Mouse (Mus musculus): ENCODE data around the gene Ski. TPM values are rescaled to one million over a fixed set of nuclear protein-coding genes. Genes with fewer than 3 reads are reported as not detected.

Gene Ski
- polyA plus RNA-seq, 1 experiment from 2014 or later, result 16.6 TPM

DNA sequence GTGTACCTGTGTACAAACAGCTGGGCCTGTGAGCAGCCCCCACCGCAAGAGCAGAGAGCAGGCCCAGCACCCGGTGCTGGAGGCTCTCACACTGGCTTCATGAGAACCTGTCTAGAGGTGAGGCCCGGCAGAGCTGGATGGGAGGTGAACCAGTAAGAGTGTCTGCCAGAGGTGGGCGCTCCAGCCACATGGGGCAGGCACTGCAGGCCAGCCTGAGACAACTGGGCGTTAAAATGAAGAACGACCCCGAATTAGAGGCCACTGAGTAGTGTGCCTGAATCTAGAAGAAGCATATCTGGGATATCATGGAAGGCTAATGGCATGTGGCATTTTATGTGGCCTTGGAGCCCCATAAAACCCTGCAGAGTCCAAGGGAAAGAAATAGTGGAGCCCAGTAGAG is 102.4 kb downstream of the Ski start:
- H3K27me3 ChIP-seq (replicated peaks), result no peaks in the 10 kb centered on the region
- H3K4me2 ChIP-seq, result no peak overlapping the region
- no peak overlapping the region for H3K4me3 ChIP-seq (replicated peaks)
- ATAC-seq (ENCODE audit: insufficient read depth, low FRiP score, low read depth), result no peak
- H3K27ac ChIP-seq, result peak overlapping the region; percentile 90
- no peaks in the 10 kb centered on the region for H3K36me3 ChIP-seq
- no peak overlapping the region for H3K9ac ChIP-seq
- H3K9me3 ChIP-seq, result no peaks in the 10 kb centered on the region
- WGBS, result 80% methylated on average over 7 of the region's 7 CpGs
- H3K4me1 ChIP-seq, result peaks cover 33% of the 10 kb centered on the region

DNA sequence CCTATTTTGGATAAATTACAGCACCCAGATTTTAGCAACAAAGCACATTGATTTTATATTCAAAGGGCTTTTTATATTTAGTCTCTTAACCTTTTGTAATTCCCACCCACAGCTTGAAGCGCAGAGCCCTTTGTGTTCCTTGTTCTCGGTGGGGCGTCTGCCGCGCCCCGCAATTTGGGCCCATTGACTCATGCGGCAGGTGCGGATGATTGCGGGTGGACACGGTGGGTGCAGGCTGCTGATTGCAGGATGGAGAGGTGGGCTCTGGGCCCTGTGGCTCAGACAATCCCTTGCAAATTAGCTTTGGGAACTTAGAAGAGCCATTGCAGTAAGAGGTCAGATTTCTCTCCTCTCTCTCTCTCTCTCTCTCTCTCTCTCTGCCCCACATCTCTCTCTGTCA is 104.1 kb downstream of the Ski start:
- H3K4me3 ChIP-seq (replicated peaks), result no peak overlapping the region
- no peaks in the 10 kb centered on the region for H3K36me3 ChIP-seq
- no peak overlapping the region for H3K4me2 ChIP-seq
- H3K4me1 ChIP-seq, result peaks cover 38% of the 10 kb centered on the region
- no peak for ATAC-seq (ENCODE audit: insufficient read depth, low FRiP score, low read depth)
- no peaks in the 10 kb centered on the region for H3K27me3 ChIP-seq (replicated peaks)
- H3K27ac ChIP-seq, result no peak overlapping the region
- no peaks in the 10 kb centered on the region for H3K9me3 ChIP-seq
- H3K9ac ChIP-seq, result no peak overlapping the region
- 80% methylated on average over 10 of the region's 10 CpGs for WGBS

DNA sequence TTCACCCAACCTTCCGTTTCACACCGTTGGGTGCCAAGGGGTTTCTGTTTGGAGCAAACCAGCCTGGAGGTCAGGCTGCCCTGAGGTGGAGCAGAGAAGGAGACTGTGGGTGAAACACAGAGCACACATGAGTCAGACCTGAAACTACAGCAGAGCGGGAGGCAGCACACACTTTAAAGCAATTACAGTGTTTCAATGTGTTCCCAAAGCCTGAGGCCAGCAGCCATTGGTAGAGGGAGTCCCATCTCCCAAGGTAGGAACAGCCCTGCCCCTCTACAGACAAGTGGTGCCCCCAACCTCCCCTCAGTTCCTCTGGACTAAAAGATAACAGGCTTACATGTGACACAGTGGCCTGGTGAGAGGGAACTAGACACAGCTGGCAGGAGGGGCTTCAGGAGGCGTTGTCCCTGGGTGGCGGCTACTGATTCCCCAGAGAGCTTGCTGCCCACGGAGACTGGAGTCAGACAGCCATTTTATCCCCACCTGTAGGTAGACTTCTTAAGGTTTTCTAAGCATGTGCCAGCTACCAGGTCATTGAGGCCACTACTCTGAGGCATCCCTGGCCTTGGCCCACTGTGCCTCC is 104.9 kb downstream of the Ski start:
- H3K9ac ChIP-seq, result no peak overlapping the region
- no peaks in the 10 kb centered on the region for H3K36me3 ChIP-seq
- no peak overlapping the region for H3K27ac ChIP-seq
- peaks cover 30% of the 10 kb centered on the region for H3K4me1 ChIP-seq
- no peak for ATAC-seq (ENCODE audit: insufficient read depth, low FRiP score, low read depth)
- 74% methylated on average over 6 of the region's 6 CpGs for WGBS
- H3K9me3 ChIP-seq, result no peaks in the 10 kb centered on the region
- H3K4me2 ChIP-seq, result no peak overlapping the region
- H3K27me3 ChIP-seq (replicated peaks), result no peaks in the 10 kb centered on the region
- H3K4me3 ChIP-seq (replicated peaks), result no peak overlapping the region

DNA sequence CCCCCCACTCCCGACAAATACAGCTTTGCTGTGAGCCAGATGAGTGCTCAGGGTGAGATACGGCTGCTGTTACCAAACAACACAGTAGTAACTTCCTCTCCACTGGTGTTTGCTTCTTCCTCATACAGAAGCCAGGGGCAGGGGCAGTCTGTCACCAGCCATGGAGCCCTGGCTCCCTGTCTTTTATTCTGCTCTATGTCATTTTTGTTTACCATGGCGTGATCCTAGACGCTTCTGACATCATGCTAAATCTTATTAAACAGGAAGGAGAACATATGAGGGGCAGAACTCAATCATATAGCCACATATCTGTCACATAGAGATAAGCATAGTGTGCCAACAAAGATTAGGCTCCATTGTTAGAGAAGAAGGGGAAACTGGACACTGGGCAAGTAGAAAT is 105.8 kb downstream of the Ski start:
- peak overlapping the region; percentile 68; the same call in 1 of the 2 replicates for H3K27ac ChIP-seq
- no peak for ATAC-seq (ENCODE audit: insufficient read depth, low FRiP score, low read depth)
- 62% methylated on average over 4 of the region's 4 CpGs for WGBS

DNA sequence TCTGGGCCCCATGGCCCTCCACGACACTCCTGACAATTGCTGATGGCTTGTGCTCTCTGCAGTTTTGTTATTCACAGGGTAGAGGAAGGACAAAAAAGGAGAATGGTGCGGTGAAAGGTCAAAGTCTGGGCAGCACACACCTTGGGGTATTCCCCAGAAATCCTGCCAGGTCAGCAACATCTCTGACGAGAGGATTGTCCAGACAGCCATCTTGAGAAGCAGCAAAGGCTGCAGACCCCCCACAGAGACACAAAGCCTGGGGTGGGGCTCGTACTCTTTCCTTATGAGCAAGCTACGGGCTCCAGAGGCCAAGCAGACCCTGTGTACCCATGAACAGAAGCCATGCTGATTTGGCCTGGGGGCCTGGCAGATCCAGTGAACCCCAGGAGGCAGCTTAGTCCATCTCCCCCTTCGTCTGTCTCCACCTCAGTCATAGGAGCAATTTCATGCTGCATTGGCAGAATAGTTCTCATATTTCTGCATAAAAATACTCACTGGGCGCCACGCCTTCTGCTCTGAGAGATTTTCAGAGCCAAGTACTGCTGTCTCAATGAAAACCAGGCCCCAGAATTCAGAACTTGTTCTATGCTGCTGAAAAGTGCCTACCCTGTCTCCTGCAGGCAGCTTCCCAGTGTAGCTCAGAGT is 108.5 kb downstream of the Ski start:
- no peak for ATAC-seq (ENCODE audit: insufficient read depth, low FRiP score, low read depth)
- Histone ChIP-seq H3K9me3 (no peaks in the 10 kb centered on the region), H3K4me2 (no peak overlapping the region), H3K27ac (no peak overlapping the region), H3K4me3 (replicated peaks) (no peak overlapping the region), H3K27me3 (replicated peaks) (no peaks in the 10 kb centered on the region), H3K9ac (no peak overlapping the region), H3K36me3 (no peaks in the 10 kb centered on the region), H3K4me1 (peaks cover 5% of the 10 kb centered on the region; the same call in 1 of the 2 replicates)
- 64% methylated on average over 8 of the region's 8 CpGs for WGBS

More for the DNA sequence above, 105.8 kb downstream of the Ski start:
- no peak overlapping the region for H3K4me3 ChIP-seq (replicated peaks)
- H3K9ac ChIP-seq, result no peak overlapping the region
- peaks cover 22% of the 10 kb centered on the region for H3K4me1 ChIP-seq
- no peak overlapping the region for H3K4me2 ChIP-seq
- no peaks in the 10 kb centered on the region for H3K36me3 ChIP-seq
- no peaks in the 10 kb centered on the region for H3K9me3 ChIP-seq
- no peaks in the 10 kb centered on the region for H3K27me3 ChIP-seq (replicated peaks)

DNA sequence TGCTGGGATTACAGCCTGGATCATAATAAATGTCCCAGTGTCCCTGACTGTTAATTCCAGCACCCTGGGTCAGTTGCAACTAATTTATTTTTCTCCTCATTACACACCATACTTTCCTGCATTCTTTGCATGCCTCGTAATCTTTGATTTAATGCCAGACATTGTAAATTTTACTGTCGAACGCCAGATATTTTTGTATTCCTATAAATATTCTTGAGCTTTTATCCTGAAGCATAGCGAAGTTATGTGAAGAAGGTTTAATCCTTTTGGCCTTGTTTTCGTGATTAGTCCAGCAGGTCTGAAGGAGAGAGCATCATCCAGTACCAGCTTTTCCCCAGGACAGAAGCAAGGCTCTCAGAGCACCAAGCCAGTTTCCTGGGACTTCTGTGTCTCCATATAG is 112.9 kb downstream of the Ski start:
- H3K9ac ChIP-seq, result no peak overlapping the region
- H3K4me2 ChIP-seq, result no peak overlapping the region
- H3K36me3 ChIP-seq, result no peaks in the 10 kb centered on the region
- no peak for ATAC-seq (ENCODE audit: insufficient read depth, low FRiP score, low read depth)
- 57% methylated on average over 5 of the region's 5 CpGs for WGBS
- H3K27me3 ChIP-seq (replicated peaks), result no peaks in the 10 kb centered on the region
- H3K4me3 ChIP-seq (replicated peaks), result no peak overlapping the region
- no peaks in the 10 kb centered on the region for H3K9me3 ChIP-seq
- H3K4me1 ChIP-seq, result peaks cover 5% of the 10 kb centered on the region; the same call in 1 of the 2 replicates
- peak overlapping the region; percentile 44; the same call in 1 of the 2 replicates for H3K27ac ChIP-seq

DNA sequence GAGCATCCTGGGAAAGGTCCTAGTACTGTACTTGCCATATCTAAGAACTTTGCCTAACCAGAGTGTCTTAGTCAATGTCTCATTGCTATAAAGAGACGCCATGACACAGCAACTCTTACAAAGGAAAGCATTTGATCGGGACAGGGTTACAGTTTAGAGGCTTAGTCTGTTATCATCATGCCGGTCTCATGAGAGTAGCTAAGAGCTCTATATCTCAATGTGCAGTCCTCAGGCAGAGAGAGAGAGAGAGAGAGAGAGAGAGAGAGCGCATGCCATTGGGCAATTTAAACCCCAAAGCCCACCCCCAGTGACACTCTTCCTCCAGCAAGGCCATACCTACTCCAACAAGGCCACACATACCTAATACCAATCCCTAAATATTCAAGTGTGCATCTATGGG is 114.5 kb downstream of the Ski start:
- no peak overlapping the region for H3K27ac ChIP-seq
- no peak overlapping the region for H3K4me3 ChIP-seq (replicated peaks)
- WGBS, result 91% methylated on average over 4 of the region's 4 CpGs
- H3K9me3 ChIP-seq, result no peaks in the 10 kb centered on the region
- H3K36me3 ChIP-seq, result no peaks in the 10 kb centered on the region
- H3K4me1 ChIP-seq, result no peaks in the 10 kb centered on the region
- no peak overlapping the region for H3K9ac ChIP-seq
- no peaks in the 10 kb centered on the region for H3K27me3 ChIP-seq (replicated peaks)
- H3K4me2 ChIP-seq, result no peak overlapping the region
- no peak for ATAC-seq (ENCODE audit: insufficient read depth, low FRiP score, low read depth)

Other genes starting within 250 kb of the Ski start
- gene Plch2, start 165.8 kb downstream of the Ski start, polyA plus RNA-seq (2015; fragmentation: Nextera tagmentation; extraction: Ambion mirVana), result 24.1 and 24.7 TPM in 2 replicates
- 18.4 and 19.1 TPM in 2 replicates for gene Pex10, start 155.6 kb downstream of the Ski start, polyA plus RNA-seq (2015; fragmentation: Nextera tagmentation; extraction: Ambion mirVana)
- gene Rer1, start 136.2 kb downstream of the Ski start, polyA plus RNA-seq (2015; fragmentation: Nextera tagmentation; extraction: Ambion mirVana), result 175 and 179 TPM in 2 replicates
- gene Morn1, start 136.0 kb downstream of the Ski start, polyA plus RNA-seq (2015; fragmentation: Nextera tagmentation; extraction: Ambion mirVana), result 5.1 and 5.3 TPM in 2 replicates
- 64.5 and 65.8 TPM in 2 replicates for gene Faap20, start 27.2 kb upstream of the Ski start, polyA plus RNA-seq (2015; fragmentation: Nextera tagmentation; extraction: Ambion mirVana)
- 17.9 and 18.3 TPM in 2 replicates for gene Prkcz, start 138.8 kb upstream of the Ski start, polyA plus RNA-seq (2015; fragmentation: Nextera tagmentation; extraction: Ambion mirVana)
- gene Gabrd, start 175.5 kb upstream of the Ski start, polyA plus RNA-seq (2015; fragmentation: Nextera tagmentation; extraction: Ambion mirVana), result 0.06 TPM in 1 of 2 replicates, not detected in the other
- 1.5 and 2.1 TPM in 2 replicates for gene Cfap74, start 186.6 kb upstream of the Ski start, polyA plus RNA-seq (2015; fragmentation: Nextera tagmentation; extraction: Ambion mirVana)
- 0.28 and 0.46 TPM in 2 replicates for gene Tmem52, start 246.5 kb upstream of the Ski start, polyA plus RNA-seq (2015; fragmentation: Nextera tagmentation; extraction: Ambion mirVana)